Mouse (Mus musculus): ENCODE results near the gene Mup9. TPM values are rescaled to one million over a fixed set of nuclear protein-coding genes. Genes with fewer than 3 reads are reported as not detected.
"Not testable (repeated sequence)": the region's sequence is repeated elsewhere in the genome, so short reads cannot be mapped to it uniquely, and the experiment has no call there.

Mup9 gene
- total RNA-seq (2021), result not detected
- long read RNA-seq, experiment 1, result 0 reads
- long read RNA-seq, experiment 2, result 0 reads

- not testable (repeated sequence) for H3K27ac ChIP-seq
These were observed at the start of gene Mup9 for GRCm38 (mm10) chr4:60421852-60422251. Gene Mup9, minus strand, starts transcription at chr4:60421952.

More at GRCm38 (mm10) chr4:60421852-60422251, at the start of gene Mup9:
- H3K4me3 ChIP-seq; intact Hi-C loops (cut with DNase I); DNase-seq: not testable (repeated sequence)

Other genes with a start within 250 kb of the Mup9 start
- not detected for gene Mup8, start 199.4 kb downstream of the Mup9 start, total RNA-seq (2021)
- gene Mup1, start 80.0 kb upstream of the Mup9 start, total RNA-seq (2021), result not detected
- gene Mup10, start 160.2 kb upstream of the Mup9 start, total RNA-seq (2021), result not detected
- under 1 TPM in 1 of 2 experiments, not detected in 1; 0.47 TPM for gene Mup11, start 240.5 kb upstream of the Mup9 start, total RNA-seq (2021)

All from gastrocnemius, adult 2 months (tissue).